Mouse (Mus musculus): ENCODE measurements around the gene Unc79. TPM values are rescaled to one million over a fixed set of nuclear protein-coding genes. Genes with fewer than 3 reads are reported as not detected.

The Unc79 gene
- total RNA-seq (2012; rRNA removed) (0.04 TPM in 2 replicates), total RNA-seq (2014; rRNA removed) (0.05 and 0.07 TPM in 2 replicates), polyA plus RNA-seq (2012; ENCODE audit: insufficient read length, low read depth) (0.46 and 0.86 TPM in 2 replicates)

- no peak for DNase-seq (ENCODE audit: extremely low read depth)
- Histone ChIP-seq H3K4me3 (replicated peaks in 1 of 3; ENCODE audit: low read depth in 2 of 3, low read length in 2 of 3, poor library complexity in 1 of 3) (no peak within 1 kb of the TSS), H3K4me2 (ENCODE audit: insufficient read depth, low read depth, poor library complexity, severe bottlenecking) (no peak within 1 kb of the TSS), H3K27ac (ENCODE audit: insufficient read depth, low read depth) (no peak within 1 kb of the TSS), H3K9ac (ENCODE audit: insufficient read depth, low read depth) (no peak within 1 kb of the TSS), H3K9me3 (replicated peaks; ENCODE audit: low read length) (peaks cover 6% of the 10 kb centered on the region), H3K4me1 (ENCODE audit: control insufficient read depth in 1 of 2, insufficient read depth in 2 of 2) (peaks cover 2 to 23% of the 10 kb centered on the region in 2 experiments; a peak in 3 of 4 replicates), H3K27me3 (replicated peaks) (no peaks in the 10 kb centered on the region), H3K79me2 (replicated peaks; ENCODE audit: control insufficient read depth, extremely low read depth, insufficient read depth, poor library complexity, severe bottlenecking) (no peaks in the 10 kb centered on the region), H3K36me3 (replicated peaks in 1 of 2; ENCODE audit: control insufficient read depth in 1 of 2, insufficient read depth in 1 of 2, low read length in 1 of 2) (no peaks in the 10 kb centered on the region)
- in situ Hi-C loops (cut with MboI; ENCODE audit: low pct_ligation_motif_present, low pct_unique_long_range_greater_than_20kb, low sequenced_read_pairs) (no loop called here), dilution Hi-C loops (cut with MboI; ENCODE audit: extremely low pct_ligation_motif_present, extremely low pct_unique_long_range_greater_than_20kb, low sequenced_read_pairs) (no loop called here)
- TF ChIP-seq E2F4 (IDR thresholded peaks at IDR 0.05; ENCODE audit: insufficient replicate concordance, low read depth, low read length) (no peak), MEF2A (IDR thresholded peaks at IDR 0.05; ENCODE audit: borderline replicate concordance, low read depth, low read length) (no peak), ELF1 (IDR thresholded peaks at IDR 0.05; ENCODE audit: low read depth, low read length) (no peak), EP300 (IDR thresholded peaks at IDR 0.05; ENCODE audit: low read length) (no peak)
Observed at GRCm38 (mm10) chr12:102948778-102949394, at the start of gene Unc79. Gene Unc79, plus strand, starts transcription at chr12:102948859.

DNA sequence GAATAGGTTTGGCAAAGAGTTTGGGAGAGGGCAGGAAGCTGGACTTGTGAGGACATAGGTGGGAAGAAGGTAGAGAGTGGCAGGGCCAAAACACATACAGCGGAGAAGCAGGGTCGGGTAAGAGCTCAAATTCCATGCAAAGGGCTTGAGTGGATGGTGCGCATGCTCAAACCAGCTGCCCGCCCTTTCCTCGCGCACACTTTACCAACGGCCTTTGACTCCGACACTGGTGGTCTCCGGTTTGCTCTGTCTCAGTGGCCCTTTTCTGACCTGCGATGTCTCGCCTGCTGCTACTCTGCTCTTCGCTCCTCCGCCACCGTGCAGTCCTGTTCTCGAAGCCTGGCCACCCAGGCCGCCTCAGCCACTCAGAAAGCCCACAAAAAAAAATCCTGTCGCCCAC is 49.6 kb upstream of the Unc79 start, which contains the start of gene Cox8c:
Gene Cox8c (plus strand): TSS at position 226 of the 400 bp plus-strand sequence.
- no peak within 1 kb of the TSS for H3K4me3 ChIP-seq (replicated peaks in 1 of 3; ENCODE audit: low read depth in 2 of 3, low read length in 2 of 3, poor library complexity in 1 of 3)

GRCm38 (mm10) chr12:102908191-102908590 is 40.5 kb upstream of the Unc79 start:
- H3K4me3 ChIP-seq (replicated peaks in 1 of 3; ENCODE audit: low read depth in 2 of 3, low read length in 2 of 3, poor library complexity in 1 of 3) = no peak overlapping the region
- dilution Hi-C loops (cut with MboI; ENCODE audit: extremely low pct_ligation_motif_present, extremely low pct_unique_long_range_greater_than_20kb, low sequenced_read_pairs) = no loop called here
- no peak for DNase-seq (ENCODE audit: extremely low read depth)

More for the DNA sequence above, 49.6 kb upstream of the Unc79 start, which contains the start of gene Cox8c:
- no peaks in the 10 kb centered on the region for H3K79me2 ChIP-seq (replicated peaks; ENCODE audit: control insufficient read depth, extremely low read depth, insufficient read depth, poor library complexity, severe bottlenecking)
- no peak within 1 kb of the TSS for H3K27ac ChIP-seq (ENCODE audit: insufficient read depth, low read depth)
- no peak for DNase-seq (ENCODE audit: extremely low read depth)
- H3K9ac ChIP-seq (ENCODE audit: insufficient read depth, low read depth) = no peak within 1 kb of the TSS
- no peaks in the 10 kb centered on the region for H3K36me3 ChIP-seq (replicated peaks in 1 of 2; ENCODE audit: control insufficient read depth in 1 of 2, insufficient read depth in 1 of 2, low read length in 1 of 2)
- TF ChIP-seq ZC3H11A (IDR thresholded peaks at IDR 0.05; ENCODE audit: low read depth, low read length) (no peak), CHD1 (IDR thresholded peaks at IDR 0.05; ENCODE audit: low read depth, low read length) (no peak), CTCF (conservative IDR thresholded peaks at IDR 0.05 in 1 of 2, IDR thresholded peaks at IDR 0.05 in 1 of 2; ENCODE audit: low read depth in 2 of 2, low read length in 2 of 2) (no peak), SMC3 (IDR thresholded peaks at IDR 0.05; ENCODE audit: low read depth, low read length) (no peak), MAFK (IDR thresholded peaks at IDR 0.05; ENCODE audit: insufficient replicate concordance, low read length) (no peak), JUND (conservative IDR thresholded peaks at IDR 0.05; ENCODE audit: low read depth, low read length) (no peak), RCOR1 (conservative IDR thresholded peaks at IDR 0.05; ENCODE audit: low read depth, low read length) (no peak), ZNF384 (IDR thresholded peaks at IDR 0.05; ENCODE audit: low read depth, low read length) (no peak), ETS1 (conservative IDR thresholded peaks at IDR 0.05; ENCODE audit: low read depth, low read length) (no peak), CHD2 (IDR thresholded peaks at IDR 0.05; ENCODE audit: low read length) (no peak), MAX (IDR thresholded peaks at IDR 0.05; ENCODE audit: low read length) (no peak), TBP (conservative IDR thresholded peaks at IDR 0.05; ENCODE audit: low read depth, low read length) (no peak), E2F4 (IDR thresholded peaks at IDR 0.05; ENCODE audit: insufficient replicate concordance, low read depth, low read length) (no peak)
- H3K4me1 ChIP-seq (ENCODE audit: control insufficient read depth in 1 of 2, insufficient read depth in 2 of 2) = no peaks in the 10 kb centered on the region; a peak in 2 of 4 replicates
- no peaks in the 10 kb centered on the region for H3K27me3 ChIP-seq (replicated peaks)
- dilution Hi-C loops (cut with MboI; ENCODE audit: extremely low pct_ligation_motif_present, extremely low pct_unique_long_range_greater_than_20kb, low sequenced_read_pairs) = no loop called here
- peaks cover 4% of the 10 kb centered on the region for H3K9me3 ChIP-seq (replicated peaks; ENCODE audit: low read length)
- H3K4me2 ChIP-seq (ENCODE audit: insufficient read depth, low read depth, poor library complexity, severe bottlenecking) = no peak within 1 kb of the TSS
- in situ Hi-C loops (cut with MboI; ENCODE audit: low pct_ligation_motif_present, low pct_unique_long_range_greater_than_20kb, low sequenced_read_pairs) = loop anchor here (25.0 kb wide), 1 partner anchor 163 kb away; no protein-coding TSS in a partner anchor

More at GRCm38 (mm10) chr12:102908191-102908590, 40.5 kb upstream of the Unc79 start:
- in situ Hi-C loops (cut with MboI; ENCODE audit: low pct_ligation_motif_present, low pct_unique_long_range_greater_than_20kb, low sequenced_read_pairs) = no loop called here
- Histone ChIP-seq H3K4me2 (ENCODE audit: insufficient read depth, low read depth, poor library complexity, severe bottlenecking) (no peak overlapping the region), H3K27ac (ENCODE audit: insufficient read depth, low read depth) (no peak overlapping the region), H3K79me2 (replicated peaks; ENCODE audit: control insufficient read depth, extremely low read depth, insufficient read depth, poor library complexity, severe bottlenecking) (no peaks in the 10 kb centered on the region), H3K27me3 (replicated peaks) (no peaks in the 10 kb centered on the region), H3K36me3 (replicated peaks in 1 of 2; ENCODE audit: control insufficient read depth in 1 of 2, insufficient read depth in 1 of 2, low read length in 1 of 2) (no peaks in the 10 kb centered on the region), H3K9me3 (replicated peaks; ENCODE audit: low read length) (no peaks in the 10 kb centered on the region), H3K4me1 (ENCODE audit: control insufficient read depth in 1 of 2, insufficient read depth in 2 of 2) (no peaks in the 10 kb centered on the region), H3K9ac (ENCODE audit: insufficient read depth, low read depth) (no peak overlapping the region)
- TF ChIP-seq CHD1 (IDR thresholded peaks at IDR 0.05; ENCODE audit: low read depth, low read length) = no peak
- TF ChIP-seq CHD2 (IDR thresholded peaks at IDR 0.05; ENCODE audit: low read length) = no peak
- no peak for TF ChIP-seq ZC3H11A (IDR thresholded peaks at IDR 0.05; ENCODE audit: low read depth, low read length)
- no peak for TF ChIP-seq NELFE (IDR thresholded peaks at IDR 0.05; ENCODE audit: low read depth, low read length)
- TF ChIP-seq MEF2A (IDR thresholded peaks at IDR 0.05; ENCODE audit: borderline replicate concordance, low read depth, low read length) = no peak
- TF ChIP-seq MXI1 (IDR thresholded peaks at IDR 0.05; ENCODE audit: low read depth, low read length) = no peak
